In the genomic region with DNA sequence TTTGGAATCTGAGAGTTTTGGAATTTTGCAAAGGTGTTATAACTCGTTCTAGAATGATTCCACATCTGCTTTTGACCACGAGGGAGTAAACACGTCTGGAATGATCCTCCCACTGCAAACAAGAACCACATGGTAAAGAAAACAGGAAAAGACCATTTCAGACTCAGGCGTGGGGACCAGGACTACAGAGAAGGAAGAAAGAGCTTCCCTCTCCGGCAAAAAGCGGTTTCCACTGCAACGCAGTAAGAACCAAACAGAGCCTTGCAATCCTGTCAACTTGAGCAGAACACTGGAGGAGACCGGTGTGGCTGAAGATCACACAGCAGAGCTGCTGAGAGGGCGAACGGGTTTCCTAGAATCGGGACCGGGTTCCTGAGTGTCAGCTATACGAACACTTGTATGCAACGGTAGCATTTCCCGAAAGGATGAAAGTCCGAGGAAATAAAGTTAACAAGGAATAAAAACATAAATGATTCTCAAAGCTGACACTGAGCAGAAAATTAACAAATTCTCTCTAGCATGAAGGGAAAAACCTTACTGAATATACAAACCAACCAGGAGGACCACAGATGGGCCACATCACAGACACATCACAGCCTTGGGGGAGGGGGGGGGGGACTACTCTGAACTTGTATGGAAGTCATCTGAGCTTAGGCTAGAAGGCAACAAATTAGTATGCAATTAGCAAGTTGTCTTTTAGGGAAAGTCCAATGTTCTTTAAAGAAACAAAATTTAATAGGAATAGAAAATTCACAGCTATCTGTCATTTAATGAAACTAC, we compare ENCODE assay signal across 8 mouse cellular contexts.
DNase-seq lines count a peak whose midpoint lies in the region; ATAC-seq lines count a peak whose summit lies in the region.

No protein-coding gene starts in this region.

- H3K9ac ChIP-seq in kidney, embryonic 14.5 days (ENCODE audit: low read depth, low read length), result no peak overlapping the region
- no peak overlapping the region for H3K9ac ChIP-seq in stomach, embryonic 14.5 days (replicated peaks; ENCODE audit: low read depth, low read length)
- H3K9ac ChIP-seq in forebrain, embryonic 11.5 days (ENCODE audit: low read length), result no peak overlapping the region

- H3K4me3 ChIP-seq in kidney, embryonic 14.5 days (ENCODE audit: low read length), result peak overlapping the region; percentile 14; the same call in 1 of the 2 replicates
- 0 out of 2 replicates have a peak overlapping the region, but pooled peaks have one; percentile 13 for H3K4me3 ChIP-seq in stomach, embryonic 14.5 days (ENCODE audit: low read depth, low read length)
- no peak overlapping the region for H3K4me3 ChIP-seq in forebrain, embryonic 11.5 days (ENCODE audit: low read depth, low read length)

- WGBS in kidney, embryonic 14.5 days, result 47% methylated on average over 16 of the region's 16 CpGs
- 34% methylated on average over 16 of the region's 16 CpGs for WGBS in stomach, embryonic 14.5 days
- WGBS in forebrain, embryonic 11.5 days, result 79% methylated on average over 16 of the region's 16 CpGs

- H3K27ac ChIP-seq in kidney, embryonic 14.5 days (ENCODE audit: low read depth, low read length), result peak overlapping the region; percentile 88
- peak overlapping the region; percentile 34; the same call in 1 of the 2 replicates for H3K27ac ChIP-seq in stomach, embryonic 14.5 days (ENCODE audit: low read length)
- no peak overlapping the region for H3K27ac ChIP-seq in forebrain, embryonic 11.5 days (ENCODE audit: low read depth, low read length)

- peak overlapping the region; percentile 39 for H3K4me2 ChIP-seq in kidney, embryonic 14.5 days (replicated peaks; ENCODE audit: low read depth, low read length)
- peak overlapping the region; percentile 37; the same call in 1 of the 2 replicates for H3K4me2 ChIP-seq in stomach, embryonic 14.5 days (replicated peaks; ENCODE audit: low read depth, low read length)
- no peak overlapping the region for H3K4me2 ChIP-seq in forebrain, embryonic 11.5 days (ENCODE audit: low read depth, low read length, severe bottlenecking)

- no peaks in the 10 kb centered on the region for H3K27me3 ChIP-seq in kidney, embryonic 14.5 days (ENCODE audit: control insufficient read depth, insufficient read depth, low read length)
- no peaks in the 10 kb centered on the region for H3K27me3 ChIP-seq in stomach, embryonic 14.5 days (ENCODE audit: control insufficient read depth, insufficient read depth, low read length)
- H3K27me3 ChIP-seq in forebrain, embryonic 11.5 days (ENCODE audit: control insufficient read depth, insufficient read depth, low read length), result no peaks in the 10 kb centered on the region

- H3K9me3 ChIP-seq in kidney, embryonic 14.5 days (ENCODE audit: control insufficient read depth, low read length), result no peaks in the 10 kb centered on the region
- H3K9me3 ChIP-seq in stomach, embryonic 14.5 days (ENCODE audit: control insufficient read depth, low read depth, low read length), result no peaks in the 10 kb centered on the region
- no peaks in the 10 kb centered on the region for H3K9me3 ChIP-seq in forebrain, embryonic 11.5 days (ENCODE audit: control insufficient read depth, low read length)

- no peaks in the 10 kb centered on the region for H3K36me3 ChIP-seq in kidney, embryonic 14.5 days (ENCODE audit: control insufficient read depth, insufficient read depth, low read length)
- no peaks in the 10 kb centered on the region for H3K36me3 ChIP-seq in stomach, embryonic 14.5 days (ENCODE audit: control insufficient read depth, insufficient read depth, low read length)
- H3K36me3 ChIP-seq in forebrain, embryonic 11.5 days (ENCODE audit: control insufficient read depth, insufficient read depth, low read length), result no peaks in the 10 kb centered on the region

- DNase-seq in right cerebral cortex, adult 2 months (ENCODE audit: low spot score in 2 of 2), result peak; percentile 16 to 17
- no peak for DNase-seq in right cerebral cortex, postnatal 25 days
- peak; percentile 14 for DNase-seq in fibroblast of lung, adult 2 months (ENCODE audit: low read depth)
- DNase-seq in thymus, postnatal 14 days, result no peak
- no peak for DNase-seq in forebrain, embryonic 11.5 days (ENCODE audit: low spot score)
- no peak for DNase-seq in layer of hippocampus, postnatal 10 days (ENCODE audit: low spot score in 2 of 2)

- no peaks in the 10 kb centered on the region for H3K4me1 ChIP-seq in kidney, embryonic 14.5 days (ENCODE audit: control insufficient read depth, insufficient read depth, low read length)
- H3K4me1 ChIP-seq in stomach, embryonic 14.5 days (ENCODE audit: control insufficient read depth, insufficient read depth, low read length), result no peaks in the 10 kb centered on the region
- no peaks in the 10 kb centered on the region for H3K4me1 ChIP-seq in forebrain, embryonic 11.5 days (replicated peaks; ENCODE audit: control insufficient read depth, insufficient read depth, low read length)

- ATAC-seq in kidney, embryonic 14.5 days (ENCODE audit: low FRiP score, low TSS enrichment), result no peak
- no peak for ATAC-seq in stomach, embryonic 14.5 days (ENCODE audit: insufficient number of reproducible peaks, insufficient read depth, low FRiP score, low read depth)
- ATAC-seq in forebrain, embryonic 11.5 days (replicated peaks; ENCODE audit: low FRiP score), result no peak

Comparison
In these comparisons a context has a peak if more than half of its experiments do, and no peak if none do; other contexts are left out.
1. DNase-seq: peak in right cerebral cortex, adult 2 months (2 of 2) and fibroblast of lung, adult 2 months (single experiment); none in right cerebral cortex, postnatal 25 days (single experiment), thymus, postnatal 14 days (single experiment), forebrain, embryonic 11.5 days (single experiment) and layer of hippocampus, postnatal 10 days (0 of 2).